Mouse (Mus musculus) lung, postnatal 14 days (tissue): Measurements from ENCODE around the gene 1700056E22Rik.

Source experiments
- DNase-seq: peaks from one replicate; pipeline ENCODE4 v3.0.0; 2021

1700056E22Rik gene

DNA sequence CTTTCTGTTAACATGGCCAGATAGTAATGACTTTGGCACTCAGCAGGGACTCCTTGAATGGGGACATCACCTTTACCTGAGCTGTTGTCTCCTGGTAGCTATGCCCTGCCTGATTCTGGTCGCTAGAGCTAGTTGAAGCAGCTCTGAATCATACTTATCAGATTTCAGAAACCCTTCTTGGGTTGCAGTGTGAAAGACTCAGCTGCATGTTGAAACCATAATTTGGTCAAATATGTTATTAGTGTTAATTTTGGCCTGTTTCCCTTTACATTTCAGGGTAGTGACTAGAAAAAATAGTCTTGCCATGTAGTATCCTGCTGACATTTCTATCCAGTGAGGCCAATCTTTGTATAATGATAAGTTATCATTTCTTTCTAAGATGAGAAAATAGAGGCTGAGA, 17.2 kb upstream of the 1700056E22Rik start:
- no peak for DNase-seq

DNA sequence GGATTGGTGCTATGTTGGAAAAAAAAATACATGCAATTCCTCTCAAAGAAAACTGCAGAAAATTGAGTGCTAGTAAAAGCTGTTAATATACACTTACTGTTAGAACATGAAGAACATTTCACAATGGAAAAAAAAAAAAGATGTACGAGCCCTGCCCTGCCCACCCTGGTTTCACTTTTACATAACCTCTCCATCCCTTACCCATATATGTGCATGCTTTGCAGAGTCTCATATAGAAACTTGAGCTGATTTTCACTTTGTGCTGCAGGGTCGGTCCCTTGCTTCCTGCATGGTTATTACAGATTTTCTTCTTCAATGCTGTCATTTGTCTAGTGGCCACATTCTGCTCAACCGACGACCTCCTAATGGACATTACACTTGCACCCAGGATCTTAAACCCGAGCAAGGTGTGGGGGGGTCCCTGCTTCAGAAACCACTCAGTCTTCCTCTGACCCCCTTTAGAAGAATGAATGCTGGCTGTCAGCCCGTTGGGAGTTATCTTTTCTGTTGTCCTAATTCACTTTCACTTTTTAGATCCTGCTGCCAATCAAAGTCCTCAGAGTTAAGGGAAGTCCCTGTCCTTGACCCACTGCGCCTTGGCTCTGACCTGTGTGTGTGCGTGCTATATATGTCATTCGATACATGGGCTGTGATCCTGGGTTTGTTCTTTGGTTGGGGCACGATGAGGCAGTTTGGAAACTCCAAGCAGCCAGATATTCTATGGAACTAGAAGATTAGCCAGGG, 14.7 kb upstream of the 1700056E22Rik start:
- DNase-seq = no peak

DNA sequence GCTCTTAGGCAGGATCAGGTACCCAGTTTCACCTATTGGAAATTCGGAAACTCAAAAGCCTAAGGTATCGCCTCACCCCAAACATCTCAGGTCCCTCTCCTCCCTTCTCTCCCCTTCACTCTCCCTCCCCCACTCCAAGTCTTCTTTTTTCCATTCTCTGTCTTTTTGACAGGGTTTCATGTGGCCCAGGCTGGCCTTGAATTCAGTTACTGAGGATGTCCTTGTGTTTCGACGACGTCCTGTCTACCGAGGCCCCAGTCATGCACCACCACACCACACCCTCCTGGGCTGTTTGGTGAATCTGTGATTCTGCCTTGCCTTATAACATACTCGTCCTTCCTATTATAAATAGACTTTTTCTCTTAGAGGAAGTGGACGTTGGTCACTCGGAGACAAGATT, 13.7 kb upstream of the 1700056E22Rik start:
- no peak for DNase-seq

DNA sequence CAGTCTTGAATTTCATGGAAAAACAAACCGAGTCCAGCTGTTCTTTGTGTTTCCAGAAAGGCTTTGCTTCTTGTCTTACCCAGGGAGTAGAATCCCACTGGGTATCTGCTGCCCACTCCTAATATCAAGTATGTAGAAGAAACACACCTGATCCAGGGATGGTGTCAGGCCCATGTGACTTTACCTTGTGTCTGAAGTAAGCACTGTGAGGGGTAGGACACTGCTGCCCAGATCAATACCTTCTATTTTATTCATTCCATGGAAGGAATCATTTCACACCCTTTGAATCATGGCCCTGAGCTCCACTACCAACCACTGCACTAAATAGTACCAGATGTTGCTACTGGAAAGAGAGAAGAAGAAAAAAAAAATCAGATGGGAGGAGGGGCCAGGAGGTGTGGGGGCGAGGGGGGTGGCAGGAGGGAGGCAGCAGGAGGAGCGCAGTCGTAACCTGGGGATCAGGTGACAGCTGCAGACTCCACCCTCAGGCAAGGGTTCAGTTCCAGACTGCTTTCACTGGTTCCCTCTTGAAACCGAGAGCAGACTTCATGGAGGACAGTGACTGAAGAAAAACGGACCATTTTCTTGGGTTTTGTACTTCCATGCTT, 12.1 kb upstream of the 1700056E22Rik start:
- DNase-seq = no peak

DNA sequence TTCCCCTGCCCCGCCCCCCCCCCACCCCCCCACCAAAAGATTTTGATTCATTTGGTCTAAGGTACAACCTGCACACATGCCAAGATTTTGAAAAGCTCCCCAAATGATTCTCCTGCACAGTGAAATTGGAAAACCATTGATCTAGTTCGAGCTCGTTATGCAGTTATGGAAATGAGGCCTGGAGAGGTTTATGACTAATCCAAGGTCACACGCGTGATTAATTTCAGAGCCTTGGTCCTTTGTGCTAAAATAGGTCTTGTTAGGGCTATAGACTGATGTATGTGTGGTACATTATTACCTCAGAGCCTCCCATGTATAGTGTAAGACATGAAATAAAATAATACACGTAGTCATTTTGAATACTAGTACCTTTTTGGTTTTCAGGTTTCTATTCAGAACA, 9.3 kb upstream of the 1700056E22Rik start:
- DNase-seq = no peak

DNA sequence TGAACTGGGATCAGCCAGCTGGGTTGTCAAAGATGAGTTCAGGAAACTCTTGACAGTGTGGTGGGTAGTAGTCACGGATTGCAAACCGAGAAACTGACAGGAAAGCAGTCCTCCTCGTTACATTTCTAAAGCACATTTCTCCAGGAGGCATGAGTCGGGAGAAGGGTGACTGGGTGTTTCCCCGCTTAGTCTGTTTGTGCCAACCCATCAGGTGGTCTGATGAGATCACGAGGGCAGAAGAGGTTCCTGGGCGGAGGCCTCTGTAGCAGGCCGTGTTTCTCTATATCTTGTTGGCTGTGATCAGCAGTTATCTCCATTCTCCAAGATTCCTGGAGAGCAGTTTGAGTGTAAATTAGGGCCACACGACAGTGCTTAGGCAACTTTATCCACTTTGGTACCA, 8.6 kb upstream of the 1700056E22Rik start:
- no peak for DNase-seq

DNA sequence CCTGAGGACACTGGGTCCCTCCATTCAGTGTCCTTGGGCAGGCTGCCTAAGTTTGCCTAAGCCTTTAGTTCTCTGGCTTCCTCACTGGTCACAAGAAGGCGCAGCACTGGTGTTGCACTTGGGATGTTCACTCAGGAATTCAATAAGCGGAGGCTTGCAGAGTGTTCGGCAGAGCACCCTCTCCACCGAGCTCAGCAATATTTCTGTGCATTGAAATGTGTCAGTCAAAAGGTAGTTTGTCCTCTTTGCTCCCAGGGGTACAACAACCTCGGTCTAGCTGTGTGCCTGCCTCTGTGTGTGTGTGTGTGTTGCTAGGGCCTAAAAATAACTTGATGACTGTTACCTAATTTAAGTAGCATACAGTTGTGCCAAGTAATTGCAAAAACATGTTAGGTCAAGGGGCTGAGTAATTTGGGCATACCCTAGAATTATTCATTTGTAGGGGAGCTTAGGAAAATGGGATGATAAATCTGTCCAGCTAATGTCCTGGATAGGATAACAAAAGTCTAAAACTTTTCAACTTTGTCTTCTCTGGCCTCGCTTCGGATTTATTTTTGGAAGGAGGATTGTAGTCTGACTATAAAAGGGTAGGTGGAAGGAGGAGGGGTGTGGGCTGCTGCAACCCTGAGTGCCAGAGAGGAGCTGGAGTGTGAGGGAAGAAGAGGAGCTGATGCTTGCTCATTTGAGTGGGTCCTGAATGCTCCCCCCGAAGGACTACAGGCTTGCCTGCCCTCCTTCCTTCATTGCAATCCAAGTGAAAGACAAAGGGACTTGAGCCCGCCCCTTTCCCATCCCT, 7.9 kb upstream of the 1700056E22Rik start:
- peak; percentile 54 for DNase-seq

DNA sequence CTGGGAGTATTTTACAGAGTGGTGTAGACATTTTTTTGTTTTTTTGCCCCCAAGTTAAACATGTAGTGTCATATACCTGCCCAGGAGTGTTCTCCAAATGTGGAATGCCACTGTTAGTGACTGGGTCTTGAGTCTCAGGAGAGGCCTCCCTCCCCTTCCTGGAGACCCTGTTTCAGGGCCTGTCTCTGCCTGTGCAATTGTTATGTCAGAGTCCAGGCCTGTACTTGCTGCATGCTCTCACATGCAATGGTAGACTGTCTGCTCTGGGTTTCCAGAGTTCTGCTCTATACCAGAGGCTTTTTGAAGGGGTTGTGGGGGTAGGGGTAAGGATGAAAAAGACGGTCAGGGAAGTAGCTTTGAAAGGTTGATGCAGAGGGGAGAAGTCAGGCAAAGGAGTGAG, 6.8 kb upstream of the 1700056E22Rik start:
- no peak for DNase-seq

DNA sequence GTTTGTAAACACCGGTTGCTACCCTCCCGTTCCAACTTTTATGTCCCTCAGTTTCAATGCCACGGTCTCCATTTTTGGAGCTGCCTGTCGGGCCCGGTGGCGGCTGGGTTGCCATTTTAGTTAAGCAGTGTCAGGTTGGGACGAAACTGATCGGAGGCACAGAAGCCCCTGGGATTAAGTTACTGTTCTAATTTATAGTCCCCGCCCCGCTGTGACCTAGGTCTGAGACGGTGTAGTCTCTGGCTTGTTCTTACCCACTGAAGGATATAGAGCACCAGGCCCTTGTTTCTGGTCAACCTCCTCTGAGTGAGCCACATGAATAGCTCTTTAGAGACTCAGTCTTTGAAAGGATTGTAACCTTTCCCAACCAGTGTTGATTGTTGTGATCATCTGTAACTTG, 6.1 kb upstream of the 1700056E22Rik start:
- no peak for DNase-seq

DNA sequence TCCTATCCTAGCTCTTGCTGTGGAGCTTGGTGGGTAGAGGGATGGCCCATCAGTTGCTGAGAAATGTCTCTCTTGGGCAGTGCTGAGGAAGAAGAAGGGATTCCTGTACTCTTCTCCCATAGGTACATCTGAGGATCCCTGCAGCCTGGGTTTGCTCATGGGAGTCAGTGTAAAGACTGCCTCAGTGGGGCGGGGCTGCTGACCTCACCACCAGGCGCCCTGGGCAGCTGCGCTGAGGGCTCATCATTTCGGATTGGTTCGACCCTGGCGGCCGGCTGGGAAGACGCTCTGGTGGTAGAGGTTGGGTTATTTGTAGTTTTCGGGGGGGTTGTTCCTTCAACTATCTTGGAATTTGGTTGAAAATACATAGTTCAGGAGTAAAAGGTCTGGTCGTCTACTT, 5.2 kb upstream of the 1700056E22Rik start:
- no peak for DNase-seq

DNA sequence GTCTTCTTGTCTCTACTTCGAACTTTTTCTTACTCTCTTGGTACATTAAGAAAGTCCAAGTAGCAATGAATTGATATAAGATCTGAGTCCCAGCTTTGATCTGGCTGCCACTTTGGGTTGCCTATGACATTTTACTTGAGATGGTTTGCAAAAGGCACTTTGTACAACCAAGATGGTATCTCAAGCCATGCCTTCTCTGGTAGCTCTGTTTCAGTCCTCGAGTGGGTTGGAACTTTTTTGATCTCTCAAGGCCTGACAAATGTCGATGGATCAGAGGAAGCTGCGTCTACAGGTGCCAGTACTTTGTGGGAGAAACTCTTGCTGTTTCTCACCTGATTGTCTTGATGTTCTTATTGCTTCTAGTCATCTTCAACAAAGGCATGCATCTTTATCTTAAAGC, 3.7 kb upstream of the 1700056E22Rik start:
- no peak for DNase-seq

DNA sequence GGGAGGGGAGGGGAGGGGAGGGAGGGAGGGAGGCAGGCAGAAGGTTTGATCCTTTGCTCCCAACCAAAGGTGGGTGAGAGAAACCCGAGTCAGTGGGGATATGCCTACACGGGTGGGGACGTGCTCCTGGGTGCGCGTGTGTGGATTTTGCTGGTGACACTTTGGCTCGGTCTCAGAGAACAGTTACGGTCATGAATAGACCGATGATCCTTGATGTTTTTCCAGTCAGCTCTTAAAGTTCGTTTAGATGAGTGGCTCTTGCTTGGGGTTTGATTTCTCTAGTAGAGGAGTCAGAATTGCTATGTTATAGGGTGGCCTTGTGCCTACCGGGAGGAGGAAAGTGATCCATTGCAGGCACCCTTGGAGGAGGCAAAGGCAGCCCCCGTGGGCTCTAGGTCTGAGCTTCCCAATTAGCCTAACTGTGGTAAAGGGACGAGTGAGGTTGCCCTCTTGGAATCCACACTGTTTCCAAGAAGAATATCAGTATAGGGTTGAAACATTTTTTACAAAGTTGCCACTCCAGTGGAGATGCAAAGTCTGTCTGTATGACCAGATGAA, 1.3 kb upstream of the 1700056E22Rik start:
- no peak for DNase-seq

DNA sequence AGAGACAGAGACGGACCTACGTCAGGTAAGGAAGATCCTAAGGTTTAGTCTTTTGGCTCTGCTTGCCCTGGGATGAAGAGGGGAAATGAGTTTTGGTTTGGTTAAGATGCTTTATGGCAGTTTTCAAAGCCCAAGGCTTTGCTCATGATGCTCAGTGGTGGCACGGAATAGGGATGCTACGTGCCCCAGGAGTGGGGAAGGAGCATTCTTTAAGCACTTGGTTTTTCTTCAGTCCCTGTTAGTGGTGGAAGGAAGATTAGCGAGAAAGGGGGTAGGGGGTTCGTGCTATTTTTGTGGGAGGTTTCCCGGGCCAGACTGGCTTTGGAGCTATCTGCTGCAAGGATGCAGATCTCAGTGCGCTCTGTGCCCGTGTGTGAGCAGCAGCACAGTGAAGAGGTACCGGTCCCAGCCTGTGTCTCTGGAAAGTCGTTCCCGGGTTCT, 660 bp upstream of the 1700056E22Rik start:
- DNase-seq = no peak

DNA sequence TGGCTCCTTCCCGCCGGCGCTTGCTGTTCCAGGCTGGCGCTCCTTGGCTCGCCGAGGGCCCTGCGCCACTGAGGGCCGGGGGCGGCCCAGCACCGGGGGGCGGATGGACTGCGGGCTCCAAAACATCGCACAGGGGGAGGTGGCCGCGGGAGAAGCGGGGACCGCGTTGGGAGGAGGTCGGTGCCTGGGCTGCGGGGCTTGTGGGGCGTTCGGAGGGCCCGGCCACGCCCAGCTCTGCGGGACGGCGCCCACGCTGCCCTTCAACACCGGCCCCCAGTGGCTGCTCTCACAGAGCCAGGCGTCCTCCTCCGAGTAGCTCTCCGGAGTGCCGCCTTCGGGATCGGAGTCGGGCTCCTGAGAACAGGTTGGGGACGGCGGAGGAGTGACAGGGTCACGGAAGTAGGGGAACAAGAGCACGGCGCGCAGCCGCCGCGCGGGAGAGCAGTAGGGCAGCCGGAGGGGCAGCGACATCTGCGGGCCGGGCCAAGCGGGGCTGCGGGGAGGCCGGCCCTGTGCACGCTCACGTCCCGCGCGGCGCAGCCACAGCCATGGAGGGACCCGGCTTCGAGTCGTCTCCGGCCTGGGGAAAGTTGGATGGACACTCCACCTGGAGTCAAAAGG, 601 bp downstream of the 1700056E22Rik start:
- DNase-seq = peak; percentile 68

DNA sequence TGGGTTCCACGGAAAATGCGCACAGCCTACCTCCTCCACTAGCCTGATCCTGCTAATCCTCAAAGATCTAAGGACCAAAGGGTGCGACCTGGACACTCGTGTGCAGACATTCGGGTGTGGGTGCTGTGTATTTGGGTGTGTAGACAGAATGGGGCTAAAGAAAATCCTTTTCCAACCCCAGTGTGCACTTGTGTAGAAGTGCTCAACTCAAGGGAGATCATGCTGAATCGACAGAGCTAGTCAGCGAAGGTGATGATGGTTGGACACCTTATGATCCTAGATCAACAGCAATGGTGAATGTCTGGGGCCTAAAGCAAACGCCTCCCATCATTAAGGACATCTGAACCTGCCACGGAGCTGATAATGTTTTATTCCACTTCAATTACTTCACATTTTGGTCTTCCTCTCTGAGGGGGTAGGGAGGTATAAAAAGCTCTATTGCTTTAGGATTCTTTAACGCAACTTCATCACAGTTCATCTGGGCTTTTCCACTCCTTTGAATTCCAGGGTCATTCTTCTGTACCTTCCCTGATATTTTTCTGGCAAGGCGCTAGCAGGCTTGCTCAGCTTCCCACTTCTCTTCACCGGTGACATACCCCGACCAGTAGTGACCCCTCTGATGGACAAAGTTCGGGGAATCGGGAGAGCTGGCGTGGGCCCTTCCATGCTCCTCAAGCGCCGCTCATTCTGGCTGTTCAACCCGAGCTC, 1.3 kb downstream of the 1700056E22Rik start:
- DNase-seq = no peak

DNA sequence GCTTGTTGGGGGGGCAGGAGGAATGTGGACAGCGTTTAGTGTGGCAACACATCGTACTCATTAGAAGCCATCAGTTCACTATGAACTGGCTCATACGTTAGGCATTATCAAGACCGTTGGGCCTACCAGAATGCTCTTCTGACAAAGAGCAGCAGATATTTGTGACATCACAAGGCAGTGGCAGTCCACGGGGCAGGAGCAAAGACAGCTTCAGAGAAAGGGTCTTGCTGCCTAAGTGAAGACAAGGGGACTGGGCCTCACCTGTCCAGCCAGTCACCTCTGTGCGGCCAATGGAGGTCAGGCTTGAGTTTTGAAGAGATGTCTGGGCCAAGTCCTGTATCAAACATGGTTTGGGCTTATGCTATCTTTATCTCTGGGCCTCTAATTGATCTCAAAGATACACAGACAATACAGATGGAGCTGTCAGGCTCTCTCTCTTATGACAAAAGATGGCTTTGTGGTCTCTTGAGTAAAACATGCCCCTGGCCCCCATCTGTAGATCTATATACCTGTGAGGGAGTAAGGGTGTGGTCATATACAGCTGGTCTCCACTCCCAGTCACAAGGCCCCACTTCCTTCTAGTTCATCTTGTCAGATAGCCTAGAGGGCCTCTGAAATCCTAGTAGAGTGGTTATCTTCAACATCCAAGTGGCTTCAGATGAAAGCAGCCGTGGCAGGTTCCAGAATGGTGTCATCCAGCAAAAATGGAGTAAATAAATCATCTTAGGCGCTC, 3.9 kb downstream of the 1700056E22Rik start:
- DNase-seq = no peak

DNA sequence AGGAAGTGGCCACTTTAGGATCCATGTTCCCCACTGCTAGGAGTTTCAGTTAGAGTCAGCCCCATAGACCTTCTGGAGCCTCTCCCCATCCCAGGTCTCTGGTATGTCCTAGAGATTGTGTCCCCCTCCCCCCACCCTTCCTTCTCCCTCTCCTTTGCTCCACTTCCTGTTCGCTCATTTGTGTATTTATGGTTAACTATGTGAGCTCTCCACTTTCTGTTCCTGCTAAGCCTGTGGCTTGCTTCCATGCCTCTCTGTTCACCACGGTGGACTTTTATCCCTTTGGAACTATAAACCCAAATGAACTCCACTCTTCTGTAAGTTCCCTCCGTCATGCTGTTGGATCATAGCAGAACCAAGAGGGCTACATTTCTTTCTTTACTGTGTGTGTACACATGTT, 7.1 kb downstream of the 1700056E22Rik start:
- DNase-seq = no peak

DNA sequence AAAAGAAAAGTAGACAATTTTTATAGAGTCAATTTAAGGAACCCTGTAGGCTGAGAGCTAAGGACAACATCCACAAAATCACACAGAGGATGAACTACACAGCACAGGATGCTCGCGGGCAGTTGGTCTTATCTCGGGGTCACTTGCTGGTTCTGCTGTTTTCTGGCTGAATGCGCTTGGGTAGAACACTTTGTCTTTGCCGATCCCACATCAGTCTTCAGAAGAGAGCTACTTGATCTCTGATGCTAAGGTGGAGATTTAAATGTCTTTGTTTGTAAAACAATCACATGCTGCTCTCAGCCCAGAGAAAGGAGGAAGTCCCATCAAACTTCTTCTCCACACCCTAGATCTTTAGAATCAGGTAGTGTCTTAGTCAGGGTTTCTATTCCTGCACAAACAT, 9.0 kb downstream of the 1700056E22Rik start:
- DNase-seq = no peak

DNA sequence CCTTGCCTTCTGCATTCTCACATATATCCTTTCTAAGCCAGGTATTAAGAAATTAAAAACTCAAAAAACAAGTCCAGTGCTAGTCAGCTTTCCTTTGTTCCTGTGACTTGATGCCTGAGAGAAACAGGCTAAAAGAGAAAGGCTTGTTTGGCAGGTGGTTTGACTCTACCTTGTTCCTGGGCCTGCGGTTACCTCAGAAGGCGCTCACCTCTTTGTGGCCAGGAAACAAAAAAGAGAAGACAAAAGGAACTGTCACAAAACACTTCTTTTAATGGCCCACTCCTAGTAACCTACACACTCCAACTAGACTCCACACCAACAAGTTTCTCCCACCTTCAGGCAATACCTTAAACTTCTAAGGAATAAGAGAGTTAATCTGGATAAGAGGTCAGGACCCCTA, 9.5 kb downstream of the 1700056E22Rik start:
- DNase-seq = no peak

DNA sequence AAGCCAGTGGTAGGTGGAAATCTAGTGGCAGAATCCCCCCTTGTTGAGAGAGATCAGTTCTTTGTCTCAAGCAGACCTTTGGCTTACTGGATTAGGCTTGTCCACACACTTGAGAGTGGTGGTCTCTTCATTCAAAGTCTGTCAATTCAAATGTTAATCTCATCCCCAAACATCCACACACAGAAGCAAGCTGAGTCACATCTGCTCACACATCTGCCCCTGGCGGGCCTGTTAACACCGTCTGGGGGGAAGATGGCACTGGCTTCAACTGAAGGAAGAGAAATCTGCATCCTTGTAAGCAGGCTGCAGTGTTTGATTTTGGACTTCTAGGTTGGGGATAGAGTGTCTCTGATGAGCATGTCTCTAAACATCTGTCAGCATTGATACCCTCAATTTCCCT, 10.1 kb downstream of the 1700056E22Rik start:
- DNase-seq = no peak

DNA sequence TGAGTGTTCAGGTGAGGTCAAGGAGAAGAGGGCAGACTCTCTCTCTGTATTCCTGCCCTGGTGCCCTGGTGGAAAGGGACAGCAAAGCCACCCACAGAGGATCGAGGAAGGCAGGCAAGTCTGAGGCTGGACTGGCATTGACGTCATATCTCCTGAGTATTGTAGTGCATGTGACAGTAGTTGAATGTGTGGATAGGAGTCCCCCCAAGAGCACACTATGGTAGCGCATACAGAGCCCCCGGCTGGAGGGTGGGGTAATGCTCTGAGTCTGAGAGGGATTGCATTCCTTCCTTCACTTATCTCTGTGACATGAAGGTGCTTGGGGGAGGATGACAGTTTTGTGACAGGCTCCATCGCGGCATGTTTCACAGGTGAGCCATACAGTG, 14.4 kb downstream of the 1700056E22Rik start:
- no peak for DNase-seq
